Comparison of ENCODE assay signal across 8 mouse cellular contexts in genomic region chr7:79543231-79544071, GRCm38 (mm10).
DNase-seq lines count a peak whose midpoint lies in the region; ATAC-seq lines count a peak whose summit lies in the region.

No protein-coding gene starts in this region.

- H3K4me2 ChIP-seq in limb, embryonic 12.5 days = no peak overlapping the region

- H3K4me3 ChIP-seq in heart, embryonic 10.5 days = peak overlapping the region; percentile 10
- H3K4me3 ChIP-seq in limb, embryonic 12.5 days (replicated peaks) = peak overlapping the region; percentile 12

- no peaks in the 10 kb centered on the region for H3K36me3 ChIP-seq in heart, embryonic 10.5 days
- no peaks in the 10 kb centered on the region for H3K36me3 ChIP-seq in limb, embryonic 12.5 days

- DNase-seq in heart, embryonic 10.5 days (ENCODE audit: low spot score) = no peak
- no peak for DNase-seq in heart, adult 9 months (ENCODE audit: low spot score in 2 of 2)
- DNase-seq in thymus, postnatal 4 days = peak; percentile 16
- DNase-seq in thymus, postnatal 14 days = no peak
- no peak for DNase-seq in urinary bladder, postnatal 4 days (ENCODE audit: low spot score in 2 of 2)
- no peak for DNase-seq in gastrocnemius, postnatal 10 days

- peaks cover 9% of the 10 kb centered on the region for H3K4me1 ChIP-seq in heart, embryonic 10.5 days
- peaks cover 7% of the 10 kb centered on the region; the same call in 1 of the 2 replicates for H3K4me1 ChIP-seq in limb, embryonic 12.5 days (replicated peaks)

- H3K27ac ChIP-seq in heart, embryonic 10.5 days = no peak overlapping the region
- no peak overlapping the region for H3K27ac ChIP-seq in limb, embryonic 12.5 days

- H3K27me3 ChIP-seq in heart, embryonic 10.5 days (ENCODE audit: insufficient read depth, poor library complexity, severe bottlenecking) = peaks cover 99% of the 10 kb centered on the region
- H3K27me3 ChIP-seq in limb, embryonic 12.5 days = peaks cover 99% of the 10 kb centered on the region

- WGBS in heart, embryonic 10.5 days = under 1% methylated on average over 58 of the region's 58 CpGs
- under 1% methylated on average over 53 of the region's 58 CpGs for WGBS in limb, embryonic 12.5 days

- ATAC-seq in limb, embryonic 12.5 days (ENCODE audit: insufficient number of reproducible peaks, insufficient read depth, low FRiP score, low TSS enrichment, low read depth) = no peak
- no peak for ATAC-seq in erythroid progenitor cell, adult 5-6 weeks (replicated peaks; ENCODE audit: low FRiP score, poor library complexity, severe bottlenecking)

- no peaks in the 10 kb centered on the region for H3K9me3 ChIP-seq in heart, embryonic 10.5 days
- no peaks in the 10 kb centered on the region for H3K9me3 ChIP-seq in limb, embryonic 12.5 days

- H3K9ac ChIP-seq in limb, embryonic 12.5 days (replicated peaks) = no peak overlapping the region
